Mouse (Mus musculus): ENCODE measurements at regions not wholly inside any gene's neighbourhood (a gene's known extent, or its start where the extent isn't known, plus 50 kb on each side); places are given as distances from the start of the nearest gene placed in this dataset.

- no peak for TF ChIP-seq ZC3H11A (IDR thresholded peaks at IDR 0.05; ENCODE audit: borderline replicate concordance, low read depth, low read length)
- no peak for TF ChIP-seq CHD2 (IDR thresholded peaks at IDR 0.05; ENCODE audit: low read depth, low read length)
- no peak for TF ChIP-seq HCFC1 (IDR thresholded peaks at IDR 0.05; ENCODE audit: borderline replicate concordance, insufficient read depth, low read length)
- TF ChIP-seq MAFK (IDR thresholded peaks at IDR 0.05; ENCODE audit: insufficient read depth, low read depth, low read length), result no peak
- TF ChIP-seq ZNF384 (IDR thresholded peaks at IDR 0.05; ENCODE audit: low read depth, low read length), result no peak
- Histone ChIP-seq H3K9me3 (ENCODE audit: control insufficient read depth, insufficient read depth, low read depth, low read length) (no peaks in the 10 kb centered on the region), H3K27ac (ENCODE audit: insufficient read depth, low read depth, low read length, poor library complexity, severe bottlenecking) (no peak overlapping the region), H3K4me1 (ENCODE audit: control insufficient read depth in 2 of 2, insufficient read depth in 2 of 2, low read length in 2 of 2, poor library complexity in 1 of 2) (peaks cover 3% of the 10 kb centered on the region in 2 experiments; a peak in 1 of 4 replicates), H3K9ac (ENCODE audit: insufficient read depth, low read depth, low read length, poor library complexity, severe bottlenecking) (no peak overlapping the region), H3K4me3 (ENCODE audit: insufficient read depth in 1 of 2, low read depth in 1 of 2, low read length in 2 of 2, poor library complexity in 1 of 2, severe bottlenecking in 1 of 2) (no peak overlapping the region), H3K36me3 (ENCODE audit: control insufficient read depth, insufficient read depth, low read length, poor library complexity, severe bottlenecking) (no peaks in the 10 kb centered on the region)
- in situ Hi-C loops (cut with MboI; ENCODE audit: low sequenced_read_pairs in 2 of 2, unreplicated experiment in 2 of 2), result no loop called here
- no peak for DNase-seq (ENCODE audit: low read depth, low spot score)
These were observed 145.0 kb upstream of the Dynlrb2 start for GRCm38 (mm10) chr8:116359761-116360160.

DNA sequence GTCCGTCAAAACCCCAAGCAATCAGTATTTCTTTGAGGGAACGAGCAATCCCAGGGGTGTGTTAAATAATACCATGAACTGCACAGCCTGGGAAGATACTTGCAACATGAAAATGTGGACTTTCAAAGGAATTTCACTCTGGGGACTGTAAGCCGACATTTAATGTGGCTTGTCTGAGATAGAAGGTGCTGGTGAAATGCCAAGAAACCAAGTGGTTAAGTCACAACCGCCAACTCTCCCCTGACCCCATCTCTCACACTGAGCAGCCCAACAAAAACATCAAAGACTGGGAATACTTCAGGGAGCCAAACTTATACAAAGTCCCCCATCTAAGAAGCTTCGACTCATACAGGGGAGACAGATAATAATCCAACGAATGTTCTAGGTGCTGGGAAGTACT lies 150.0 kb upstream of the Dynlrb2 start:
- Histone ChIP-seq H3K27ac (ENCODE audit: insufficient read depth, low read depth, low read length, poor library complexity, severe bottlenecking) (no peak overlapping the region), H3K4me3 (ENCODE audit: insufficient read depth in 1 of 2, low read depth in 1 of 2, low read length in 2 of 2, poor library complexity in 1 of 2, severe bottlenecking in 1 of 2) (no peak overlapping the region), H3K4me1 (ENCODE audit: control insufficient read depth in 2 of 2, insufficient read depth in 2 of 2, low read length in 2 of 2, poor library complexity in 1 of 2) (no peaks in the 10 kb centered on the region), H3K9ac (ENCODE audit: insufficient read depth, low read depth, low read length, poor library complexity, severe bottlenecking) (no peak overlapping the region), H3K36me3 (ENCODE audit: control insufficient read depth, insufficient read depth, low read length, poor library complexity, severe bottlenecking) (no peaks in the 10 kb centered on the region), H3K9me3 (ENCODE audit: control insufficient read depth, insufficient read depth, low read depth, low read length) (no peaks in the 10 kb centered on the region)
- no peak for TF ChIP-seq MAFK (IDR thresholded peaks at IDR 0.05; ENCODE audit: insufficient read depth, low read depth, low read length)
- no peak for TF ChIP-seq ZC3H11A (IDR thresholded peaks at IDR 0.05; ENCODE audit: borderline replicate concordance, low read depth, low read length)
- no peak for TF ChIP-seq ZNF384 (IDR thresholded peaks at IDR 0.05; ENCODE audit: low read depth, low read length)
- TF ChIP-seq CHD2 (IDR thresholded peaks at IDR 0.05; ENCODE audit: low read depth, low read length), result no peak
- no peak for TF ChIP-seq HCFC1 (IDR thresholded peaks at IDR 0.05; ENCODE audit: borderline replicate concordance, insufficient read depth, low read length)
- in situ Hi-C loops (cut with MboI; ENCODE audit: low sequenced_read_pairs in 2 of 2, unreplicated experiment in 2 of 2), result no loop called here
- DNase-seq (ENCODE audit: low read depth, low spot score), result no peak

DNA sequence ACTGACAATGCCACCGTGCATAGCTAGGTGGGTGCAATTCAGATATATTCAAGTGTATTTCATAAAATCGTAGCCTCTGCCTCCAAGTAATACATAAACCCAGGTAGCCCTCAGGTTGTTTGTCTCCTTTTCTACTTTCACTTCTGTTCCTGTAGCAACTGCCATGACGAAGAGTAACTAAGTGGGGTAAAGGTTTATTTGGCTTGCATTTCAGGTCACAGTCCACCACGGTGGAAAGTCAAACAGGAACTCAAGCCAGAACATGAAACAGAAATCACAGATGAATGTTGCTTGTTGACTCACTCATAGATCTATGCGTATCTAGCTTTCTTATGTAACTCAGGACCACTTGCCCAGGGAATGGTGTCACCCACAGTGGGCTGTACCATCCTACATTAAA lies 150.9 kb upstream of the Dynlrb2 start:
- no peak overlapping the region for H3K27ac ChIP-seq (ENCODE audit: insufficient read depth, low read depth, low read length, poor library complexity, severe bottlenecking)
- no peak overlapping the region for H3K9ac ChIP-seq (ENCODE audit: insufficient read depth, low read depth, low read length, poor library complexity, severe bottlenecking)
- in situ Hi-C loops (cut with MboI; ENCODE audit: low sequenced_read_pairs in 2 of 2, unreplicated experiment in 2 of 2), result no loop called here
- no peaks in the 10 kb centered on the region for H3K36me3 ChIP-seq (ENCODE audit: control insufficient read depth, insufficient read depth, low read length, poor library complexity, severe bottlenecking)
- H3K9me3 ChIP-seq (ENCODE audit: control insufficient read depth, insufficient read depth, low read depth, low read length), result no peaks in the 10 kb centered on the region
- no peak for DNase-seq (ENCODE audit: low read depth, low spot score)
- no peaks in the 10 kb centered on the region for H3K4me1 ChIP-seq (ENCODE audit: control insufficient read depth in 2 of 2, insufficient read depth in 2 of 2, low read length in 2 of 2, poor library complexity in 1 of 2)
- H3K4me3 ChIP-seq (ENCODE audit: insufficient read depth in 1 of 2, low read depth in 1 of 2, low read length in 2 of 2, poor library complexity in 1 of 2, severe bottlenecking in 1 of 2), result no peak overlapping the region
- TF ChIP-seq CHD2 (IDR thresholded peaks at IDR 0.05; ENCODE audit: low read depth, low read length) (no peak), ZNF384 (IDR thresholded peaks at IDR 0.05; ENCODE audit: low read depth, low read length) (no peak), HCFC1 (IDR thresholded peaks at IDR 0.05; ENCODE audit: borderline replicate concordance, insufficient read depth, low read length) (no peak), ZC3H11A (IDR thresholded peaks at IDR 0.05; ENCODE audit: borderline replicate concordance, low read depth, low read length) (no peak), MAFK (IDR thresholded peaks at IDR 0.05; ENCODE audit: insufficient read depth, low read depth, low read length) (no peak)

DNA sequence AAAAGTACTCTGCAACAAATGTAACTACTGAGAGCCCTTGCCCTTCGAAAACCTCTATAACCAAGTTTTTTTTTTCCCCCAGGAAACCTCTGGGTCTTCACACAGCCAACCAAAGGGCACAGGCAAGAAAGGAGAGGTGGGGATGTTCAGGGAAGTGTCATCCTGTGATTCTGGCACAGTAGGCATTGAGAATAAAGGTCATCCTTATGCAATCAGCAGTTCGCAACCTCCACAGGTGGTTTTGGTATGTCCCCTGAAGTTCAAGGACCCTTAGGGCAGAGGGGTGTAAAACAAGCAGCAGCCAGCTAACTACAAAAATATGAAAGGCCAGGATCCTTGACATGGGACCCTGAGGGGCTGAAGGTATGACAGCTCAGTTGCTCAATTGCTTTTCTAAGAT lies 152.1 kb upstream of the Dynlrb2 start:
- no peak for TF ChIP-seq ZC3H11A (IDR thresholded peaks at IDR 0.05; ENCODE audit: borderline replicate concordance, low read depth, low read length)
- no peak for TF ChIP-seq MAFK (IDR thresholded peaks at IDR 0.05; ENCODE audit: insufficient read depth, low read depth, low read length)
- no peak for TF ChIP-seq ZNF384 (IDR thresholded peaks at IDR 0.05; ENCODE audit: low read depth, low read length)
- TF ChIP-seq HCFC1 (IDR thresholded peaks at IDR 0.05; ENCODE audit: borderline replicate concordance, insufficient read depth, low read length), result no peak
- no peak for TF ChIP-seq CHD2 (IDR thresholded peaks at IDR 0.05; ENCODE audit: low read depth, low read length)
- no peaks in the 10 kb centered on the region for H3K9me3 ChIP-seq (ENCODE audit: control insufficient read depth, insufficient read depth, low read depth, low read length)
- no peaks in the 10 kb centered on the region for H3K4me1 ChIP-seq (ENCODE audit: control insufficient read depth in 2 of 2, insufficient read depth in 2 of 2, low read length in 2 of 2, poor library complexity in 1 of 2)
- no peaks in the 10 kb centered on the region for H3K36me3 ChIP-seq (ENCODE audit: control insufficient read depth, insufficient read depth, low read length, poor library complexity, severe bottlenecking)
- H3K9ac ChIP-seq (ENCODE audit: insufficient read depth, low read depth, low read length, poor library complexity, severe bottlenecking), result no peak overlapping the region
- in situ Hi-C loops (cut with MboI; ENCODE audit: low sequenced_read_pairs in 2 of 2, unreplicated experiment in 2 of 2), result no loop called here
- H3K4me3 ChIP-seq (ENCODE audit: insufficient read depth in 1 of 2, low read depth in 1 of 2, low read length in 2 of 2, poor library complexity in 1 of 2, severe bottlenecking in 1 of 2), result no peak overlapping the region
- no peak for DNase-seq (ENCODE audit: low read depth, low spot score)
- H3K27ac ChIP-seq (ENCODE audit: insufficient read depth, low read depth, low read length, poor library complexity, severe bottlenecking), result no peak overlapping the region

GRCm38 (mm10) chr8:116348971-116349370 lies 155.8 kb upstream of the Dynlrb2 start:
- TF ChIP-seq ZC3H11A (IDR thresholded peaks at IDR 0.05; ENCODE audit: borderline replicate concordance, low read depth, low read length), result no peak
- in situ Hi-C loops (cut with MboI; ENCODE audit: low sequenced_read_pairs in 2 of 2, unreplicated experiment in 2 of 2), result no loop called here
- no peaks in the 10 kb centered on the region for H3K9me3 ChIP-seq (ENCODE audit: control insufficient read depth, insufficient read depth, low read depth, low read length)
- H3K4me3 ChIP-seq (ENCODE audit: insufficient read depth in 1 of 2, low read depth in 1 of 2, low read length in 2 of 2, poor library complexity in 1 of 2, severe bottlenecking in 1 of 2), result no peak overlapping the region
- H3K4me1 ChIP-seq (ENCODE audit: control insufficient read depth in 2 of 2, insufficient read depth in 2 of 2, low read length in 2 of 2, poor library complexity in 1 of 2), result no peaks in the 10 kb centered on the region
- H3K36me3 ChIP-seq (ENCODE audit: control insufficient read depth, insufficient read depth, low read length, poor library complexity, severe bottlenecking), result no peaks in the 10 kb centered on the region
- no peak for DNase-seq (ENCODE audit: low read depth, low spot score)
- H3K9ac ChIP-seq (ENCODE audit: insufficient read depth, low read depth, low read length, poor library complexity, severe bottlenecking), result no peak overlapping the region
- no peak overlapping the region for H3K27ac ChIP-seq (ENCODE audit: insufficient read depth, low read depth, low read length, poor library complexity, severe bottlenecking)

Data from ES-E14 (cell line).